Mouse (Mus musculus) liver, postnatal 0 days (tissue): Measurements from ENCODE around the gene Tmem163. TPM values are rescaled to one million over a fixed set of nuclear protein-coding genes. Genes with fewer than 3 reads are reported as not detected.

Experiments used
- ATAC-seq: fragments of 200-750 bp; cut with Nextera tagmentation; 2 replicates; pipeline ENCODE4 v1.8.0; 2017; ENCODE audit warnings: mild to moderate bottlenecking, moderate library complexity
- DNase-seq: peaks from one replicate; pipeline ENCODE4 v3.0.0-alpha.2; 2016
- H3K27ac ChIP-seq: fragments of 300-500 bp; sonication (generic); 2 replicates; pipeline ENCODE4 v1.5.1; 2014; ENCODE audit warnings: antibody characterized with exemption, moderate library complexity, mild to moderate bottlenecking, low read depth
- H3K27me3 ChIP-seq: fragments of 300-500 bp; sonication (generic); 2 replicates; pipeline ENCODE4 v1.6.1; 2014; ENCODE audit warnings: low read length, control low read depth, mixed read lengths; ENCODE audit not compliant: insufficient read depth
- H3K36me3 ChIP-seq: fragments of 300-500 bp; sonication (generic); replicated peaks from 2 replicates; pipeline ENCODE4 v1.6.1; 2014; ENCODE audit warnings: mild to moderate bottlenecking, control low read depth, low read length, moderate library complexity, mixed read lengths; ENCODE audit not compliant: insufficient read depth
- H3K4me1 ChIP-seq: fragments of 300-500 bp; sonication (generic); 2 replicates; pipeline ENCODE4 v1.6.1; 2014; ENCODE audit warnings: antibody characterized with exemption, mild to moderate bottlenecking, control low read depth; ENCODE audit not compliant: insufficient read depth
- H3K4me2 ChIP-seq: fragments of 300-500 bp; sonication (generic); 2 replicates; pipeline ENCODE4 v1.6.1; 2014; ENCODE audit warnings: low read depth, mild to moderate bottlenecking, low read length, moderate library complexity, mixed read lengths
- H3K4me3 ChIP-seq: fragments of 300-500 bp; sonication (generic); 2 replicates; pipeline ENCODE4 v1.5.1; 2014; ENCODE audit warnings: low read depth, low read length
- H3K9ac ChIP-seq: fragments of 300-500 bp; sonication (generic); replicated peaks from 2 replicates; pipeline ENCODE4 v1.6.1; 2014; ENCODE audit warnings: mild to moderate bottlenecking, moderate library complexity
- H3K9me3 ChIP-seq: fragments of 300-500 bp; sonication (generic); 2 replicates; pipeline ENCODE4 v1.6.1; 2016; ENCODE audit warnings: mild to moderate bottlenecking, control low read depth, low read length, mixed read lengths
- CTCF ChIP-seq: sonication (generic); IDR thresholded peaks from 2 replicates; pipeline ENCODE4 v1.5.1; 2016; ENCODE audit warnings: antibody characterized with exemption, low read depth
- EP300 ChIP-seq: IDR thresholded peaks from 2 replicates; pipeline ENCODE4 v1.6.1; 2016; ENCODE audit warnings: antibody characterized with exemption, low read depth, mild to moderate bottlenecking
- WGBS: fragments of 180-500 bp; shearing (Covaris S2); extraction: QIAGEN DNeasy Blood & Tissue Kit; methylation state at CpG from one replicate; pipeline ENCODE4 v1.1.7; 2014; ENCODE audit not compliant: insufficient replicate concordance; 5-methylcytosine and 5-hydroxymethylcytosine counted together
- polyA plus RNA-seq: library from polyadenylated mRNA; unstranded; fragments of >200 nt; fragmentation: Nextera tagmentation; extraction: Ambion mirVana; gene quantifications from 2 replicates; pipeline ENCODE4 v1.2.1, GENCODE M21; 2015

Tmem163 gene
- polyA plus RNA-seq, 1 experiment from 2014 or later: 0.65 TPM

GRCm38 (mm10) chr1:127625577-127626362, 53.6 kb downstream of the Tmem163 start:
- no peak overlapping the region for H3K9ac ChIP-seq
- H3K4me2 ChIP-seq: no peak overlapping the region
- no peaks in the 10 kb centered on the region for H3K36me3 ChIP-seq
- ATAC-seq: 0 out of 2 replicates have a peak, but pooled peaks have one; percentile 36
- no peak for TF ChIP-seq EP300
- no peaks in the 10 kb centered on the region for H3K27me3 ChIP-seq
- no peak overlapping the region for H3K27ac ChIP-seq
- 31% methylated on average over 5 of the region's 5 CpGs for WGBS
- no peak overlapping the region for H3K4me3 ChIP-seq
- H3K9me3 ChIP-seq: no peaks in the 10 kb centered on the region
- DNase-seq: peak; percentile 21
- H3K4me1 ChIP-seq: no peaks in the 10 kb centered on the region

GRCm38 (mm10) chr1:127622349-127622748, 57.0 kb downstream of the Tmem163 start:
- DNase-seq (no peak), ATAC-seq (no peak)
- Histone ChIP-seq H3K27ac (no peak overlapping the region), H3K4me1 (no peaks in the 10 kb centered on the region), H3K36me3 (no peaks in the 10 kb centered on the region), H3K4me2 (no peak overlapping the region), H3K9me3 (no peaks in the 10 kb centered on the region), H3K4me3 (no peak overlapping the region), H3K9ac (no peak overlapping the region), H3K27me3 (no peaks in the 10 kb centered on the region)
- TF ChIP-seq CTCF (no peak), EP300 (no peak)
- WGBS: 71% methylated on average over 5 of the region's 5 CpGs

GRCm38 (mm10) chr1:127619036-127619435, 60.3 kb downstream of the Tmem163 start:
- Histone ChIP-seq H3K4me2 (no peak overlapping the region), H3K4me3 (no peak overlapping the region), H3K4me1 (no peaks in the 10 kb centered on the region), H3K9ac (no peak overlapping the region), H3K9me3 (no peaks in the 10 kb centered on the region), H3K27ac (no peak overlapping the region), H3K27me3 (no peaks in the 10 kb centered on the region), H3K36me3 (no peaks in the 10 kb centered on the region)
- DNase-seq (no peak), ATAC-seq (no peak)
- WGBS: 79% methylated on average over 6 of the region's 6 CpGs
- no peak for TF ChIP-seq EP300
- TF ChIP-seq CTCF: no peak

- no peak for ATAC-seq
- 69% methylated on average over 3 of the region's 3 CpGs for WGBS
- Histone ChIP-seq H3K9me3 (no peaks in the 10 kb centered on the region), H3K27ac (no peak overlapping the region), H3K4me3 (no peak overlapping the region), H3K36me3 (no peaks in the 10 kb centered on the region), H3K4me2 (no peak overlapping the region), H3K9ac (no peak overlapping the region), H3K4me1 (no peaks in the 10 kb centered on the region), H3K27me3 (no peaks in the 10 kb centered on the region)
- DNase-seq: no peak
- no peak for TF ChIP-seq EP300
- no peak for TF ChIP-seq CTCF
These were observed 69.0 kb downstream of the Tmem163 start for GRCm38 (mm10) chr1:127610378-127610777.

GRCm38 (mm10) chr1:127609814-127610213, 69.5 kb downstream of the Tmem163 start:
- DNase-seq (no peak), ATAC-seq (no peak)
- Histone ChIP-seq H3K9ac (no peak overlapping the region), H3K4me3 (no peak overlapping the region), H3K4me2 (no peak overlapping the region), H3K9me3 (no peaks in the 10 kb centered on the region), H3K27me3 (no peaks in the 10 kb centered on the region), H3K27ac (no peak overlapping the region), H3K4me1 (no peaks in the 10 kb centered on the region), H3K36me3 (no peaks in the 10 kb centered on the region)
- WGBS: 70% methylated on average over 2 of the region's 2 CpGs
- TF ChIP-seq CTCF (no peak), EP300 (no peak)

- Histone ChIP-seq H3K4me2 (no peak overlapping the region), H3K36me3 (no peaks in the 10 kb centered on the region), H3K9me3 (no peaks in the 10 kb centered on the region), H3K27me3 (no peaks in the 10 kb centered on the region), H3K4me3 (no peak overlapping the region), H3K27ac (no peak overlapping the region), H3K9ac (no peak overlapping the region), H3K4me1 (no peaks in the 10 kb centered on the region)
- 60% methylated on average over 3 of the region's 3 CpGs for whole genome bisulfite sequencing
- ATAC-seq (no peak), DNase-seq (no peak)
- TF ChIP-seq CTCF: no peak
- no peak for TF ChIP-seq EP300
These were observed 71.0 kb downstream of the Tmem163 start for GRCm38 (mm10) chr1:127608326-127608725.
